Mouse (Mus musculus) forebrain, embryonic 12.5 days (tissue): ENCODE measurements around the gene Arhgap33. TPM values are rescaled to one million over a fixed set of nuclear protein-coding genes. Genes with fewer than 3 reads are reported as not detected.

Experiments used
- ATAC-seq: fragments of 200-750 bp; cut with Nextera tagmentation; 2 replicates; pipeline ENCODE4 v1.8.0; 2017; ENCODE audit warnings: moderate TSS enrichment; ENCODE audit not compliant: low FRiP score
- H3K27ac ChIP-seq: fragments of 300-500 bp; sonication (generic); 2 replicates; pipeline ENCODE4 v1.5.1; 2016; ENCODE audit warnings: mild to moderate bottlenecking
- H3K27me3 ChIP-seq: fragments of 300-500 bp; sonication (generic); 2 replicates; pipeline ENCODE4 v1.6.1; 2016; ENCODE audit warnings: mild to moderate bottlenecking
- H3K36me3 ChIP-seq: fragments of 300-500 bp; sonication (generic); replicated peaks from 2 replicates; pipeline ENCODE4 v1.6.1; 2016; ENCODE audit warnings: mild to moderate bottlenecking
- H3K4me1 ChIP-seq: fragments of 300-500 bp; sonication (generic); 2 replicates; pipeline ENCODE4 v1.6.1; 2016
- H3K4me2 ChIP-seq: fragments of 300-500 bp; sonication (generic); 2 replicates; pipeline ENCODE4 v1.6.1; 2016; ENCODE audit warnings: mild to moderate bottlenecking, moderate library complexity
- H3K4me3 ChIP-seq: fragments of 300-500 bp; sonication (generic); replicated peaks from 2 replicates; pipeline ENCODE4 v1.5.1; 2016; ENCODE audit warnings: mild to moderate bottlenecking
- H3K9ac ChIP-seq: fragments of 300-500 bp; sonication (generic); 2 replicates; pipeline ENCODE4 v1.6.1; 2016; ENCODE audit warnings: mild to moderate bottlenecking
- H3K9me3 ChIP-seq: fragments of 300-500 bp; sonication (generic); 2 replicates; pipeline ENCODE4 v1.6.1; 2016
- WGBS: fragments of 180-500 bp; shearing (Covaris S2); methylation state at CpG from one replicate; pipeline ENCODE4 v1.1.7; 2016; 5-methylcytosine and 5-hydroxymethylcytosine counted together
- polyA plus RNA-seq: library from polyadenylated mRNA; unstranded; fragments of >200 nt; fragmentation: Nextera tagmentation; extraction: Ambion mirVana; gene quantifications from 2 replicates; pipeline ENCODE4 v1.2.1, GENCODE M21; 2016

The Arhgap33 gene
- polyA plus RNA-seq, 1 experiment from 2014 or later = 89.4 TPM

GRCm38 (mm10) chr7:30562526-30563116 is 27.8 kb upstream of the Arhgap33 start:
- Histone ChIP-seq H3K36me3 (peaks cover 29% of the 10 kb centered on the region), H3K4me2 (peak overlapping the region; percentile 87), H3K27me3 (no peaks in the 10 kb centered on the region), H3K27ac (peak overlapping the region; percentile 94), H3K4me3 (peak overlapping the region; percentile 77), H3K9me3 (no peaks in the 10 kb centered on the region), H3K9ac (peak overlapping the region; percentile 80), H3K4me1 (peaks cover 33% of the 10 kb centered on the region)
- ATAC-seq = no peak
- WGBS = 2% methylated on average over 27 of the region's 27 CpGs

- no peak for ATAC-seq
- H3K36me3 ChIP-seq = peaks cover 29% of the 10 kb centered on the region
- peaks cover 34% of the 10 kb centered on the region for H3K4me1 ChIP-seq
- no peak overlapping the region for H3K4me3 ChIP-seq
- no peaks in the 10 kb centered on the region for H3K9me3 ChIP-seq
- peak overlapping the region; percentile 94; the same call in 1 of the 2 replicates for H3K4me2 ChIP-seq
- 80% methylated on average over 2 of the region's 2 CpGs for WGBS
- H3K27ac ChIP-seq = 0 out of 2 replicates have a peak overlapping the region, but pooled peaks have one; percentile 14
- H3K9ac ChIP-seq = no peak overlapping the region
- no peaks in the 10 kb centered on the region for H3K27me3 ChIP-seq
These were observed 25.4 kb upstream of the Arhgap33 start for GRCm38 (mm10) chr7:30560296-30560695.

GRCm38 (mm10) chr7:30559443-30559954 is 24.6 kb upstream of the Arhgap33 start, which contains the start of gene Lin37:
Gene Lin37 (minus strand): TSS chr7:30559838.
- peak; percentile 89 for ATAC-seq
- Histone ChIP-seq H3K4me2 (peak within 1 kb of the TSS; percentile 94), H3K4me1 (peaks cover 34% of the 10 kb centered on the region), H3K27ac (peak within 1 kb of the TSS; percentile 67), H3K27me3 (no peaks in the 10 kb centered on the region), H3K36me3 (peaks cover 35% of the 10 kb centered on the region), H3K9me3 (no peaks in the 10 kb centered on the region), H3K4me3 (peak within 1 kb of the TSS; percentile 62), H3K9ac (peak within 1 kb of the TSS; percentile 81)
- 0% methylated on average over 20 of the region's 20 CpGs for WGBS

GRCm38 (mm10) chr7:30558656-30559442 is 24.0 kb upstream of the Arhgap33 start:
- WGBS = 17% methylated on average over 12 of the region's 12 CpGs
- peak overlapping the region; percentile 81 for H3K9ac ChIP-seq
- H3K4me2 ChIP-seq = peak overlapping the region; percentile 94
- H3K36me3 ChIP-seq = peaks cover 41% of the 10 kb centered on the region
- H3K27me3 ChIP-seq = no peaks in the 10 kb centered on the region
- no peaks in the 10 kb centered on the region for H3K9me3 ChIP-seq
- peaks cover 33% of the 10 kb centered on the region for H3K4me1 ChIP-seq
- peak overlapping the region; percentile 67 for H3K27ac ChIP-seq
- H3K4me3 ChIP-seq = peak overlapping the region; percentile 62
- ATAC-seq = no peak

- Histone ChIP-seq H3K27me3 (no peaks in the 10 kb centered on the region), H3K9ac (0 out of 2 replicates have a peak overlapping the region, but pooled peaks have one; percentile 4), H3K4me1 (peaks cover 38% of the 10 kb centered on the region), H3K4me2 (peak overlapping the region; percentile 94), H3K9me3 (no peaks in the 10 kb centered on the region), H3K4me3 (peak overlapping the region; percentile 62), H3K27ac (no peak overlapping the region), H3K36me3 (peaks cover 41% of the 10 kb centered on the region)
- WGBS = 89% methylated on average over 13 of the region's 13 CpGs
- ATAC-seq = no peak
These were observed 23.1 kb upstream of the Arhgap33 start for GRCm38 (mm10) chr7:30557901-30558514.

- Histone ChIP-seq H3K4me2 (no peak overlapping the region), H3K4me1 (peaks cover 40% of the 10 kb centered on the region), H3K36me3 (peaks cover 41% of the 10 kb centered on the region), H3K27me3 (no peaks in the 10 kb centered on the region), H3K9me3 (no peaks in the 10 kb centered on the region), H3K4me3 (no peak overlapping the region), H3K9ac (no peak overlapping the region), H3K27ac (no peak overlapping the region)
- ATAC-seq = no peak
- WGBS = 94% methylated on average over 18 of the region's 18 CpGs
These were observed 22.2 kb upstream of the Arhgap33 start for GRCm38 (mm10) chr7:30556894-30557536.

- peak overlapping the region; percentile 65; the same call in 1 of the 2 replicates for H3K4me3 ChIP-seq
- no peak for ATAC-seq
- H3K27me3 ChIP-seq = no peaks in the 10 kb centered on the region
- peaks cover 36% of the 10 kb centered on the region for H3K4me1 ChIP-seq
- 86% methylated on average over 22 of the region's 22 CpGs for WGBS
- peaks cover 44% of the 10 kb centered on the region for H3K36me3 ChIP-seq
- H3K27ac ChIP-seq = no peak overlapping the region
- H3K9me3 ChIP-seq = no peaks in the 10 kb centered on the region
- peak overlapping the region; percentile 92 for H3K4me2 ChIP-seq
- H3K9ac ChIP-seq = peak overlapping the region; percentile 65; the same call in 1 of the 2 replicates
These were observed 19.1 kb upstream of the Arhgap33 start for GRCm38 (mm10) chr7:30553810-30554584.

GRCm38 (mm10) chr7:30553021-30553589 is 18.2 kb upstream of the Arhgap33 start:
- Histone ChIP-seq H3K27ac (peak overlapping the region; percentile 95), H3K9me3 (no peaks in the 10 kb centered on the region), H3K27me3 (no peaks in the 10 kb centered on the region), H3K36me3 (peaks cover 52% of the 10 kb centered on the region), H3K4me1 (peaks cover 27% of the 10 kb centered on the region), H3K9ac (peak overlapping the region; percentile 65), H3K4me2 (peak overlapping the region; percentile 92), H3K4me3 (peak overlapping the region; percentile 65)
- 10% methylated on average over 23 of the region's 23 CpGs for WGBS
- no peak for ATAC-seq

GRCm38 (mm10) chr7:30552102-30553020 is 17.5 kb upstream of the Arhgap33 start, which contains the start of the genes Hspb6 and Proser3:
Gene Hspb6 (plus strand): TSS chr7:30552178.
Gene Proser3 (minus strand): TSS chr7:30552299.
- ATAC-seq = peak; percentile 96
- Histone ChIP-seq H3K4me1 (peaks cover 23% of the 10 kb centered on the region), H3K27me3 (no peaks in the 10 kb centered on the region), H3K4me3 (peak within 1 kb of the TSS; percentile 65), H3K36me3 (peaks cover 50% of the 10 kb centered on the region), H3K4me2 (peak within 1 kb of the TSS; percentile 92), H3K9ac (peak within 1 kb of the TSS; percentile 69), H3K9me3 (no peaks in the 10 kb centered on the region), H3K27ac (peak within 1 kb of the TSS; percentile 95)
- WGBS = under 1% methylated on average over 44 of the region's 44 CpGs

GRCm38 (mm10) chr7:30551445-30552101 is 16.7 kb upstream of the Arhgap33 start:
- WGBS = 2% methylated on average over 10 of the region's 10 CpGs
- Histone ChIP-seq H3K9ac (peak overlapping the region; percentile 69), H3K27me3 (no peaks in the 10 kb centered on the region), H3K4me2 (peak overlapping the region; percentile 92), H3K4me1 (peaks cover 23% of the 10 kb centered on the region), H3K4me3 (peak overlapping the region; percentile 65), H3K27ac (peak overlapping the region; percentile 95), H3K9me3 (no peaks in the 10 kb centered on the region), H3K36me3 (peaks cover 42% of the 10 kb centered on the region)
- peak; percentile 69 for ATAC-seq
